Mouse (Mus musculus) gastrocnemius, postnatal 25 days (tissue): Measurements from ENCODE around the gene Grm7. TPM values are rescaled to one million over a fixed set of nuclear protein-coding genes. Genes with fewer than 3 reads are reported as not detected.

ENCODE experiments used
- DNase-seq: peaks from one replicate; pipeline ENCODE4 v3.0.0; 2022
- total RNA-seq, 2 experiments: library from RNA; stranded (reverse); gene quantifications; 1 replicate in 1 of 2; 2 replicates in 1 of 2; pipeline ENCODE4 v1.2.3; 2021

Grm7 gene
- total RNA-seq, 2 experiments from 2014 or later, result 0.08 to 0.11 TPM

DNA sequence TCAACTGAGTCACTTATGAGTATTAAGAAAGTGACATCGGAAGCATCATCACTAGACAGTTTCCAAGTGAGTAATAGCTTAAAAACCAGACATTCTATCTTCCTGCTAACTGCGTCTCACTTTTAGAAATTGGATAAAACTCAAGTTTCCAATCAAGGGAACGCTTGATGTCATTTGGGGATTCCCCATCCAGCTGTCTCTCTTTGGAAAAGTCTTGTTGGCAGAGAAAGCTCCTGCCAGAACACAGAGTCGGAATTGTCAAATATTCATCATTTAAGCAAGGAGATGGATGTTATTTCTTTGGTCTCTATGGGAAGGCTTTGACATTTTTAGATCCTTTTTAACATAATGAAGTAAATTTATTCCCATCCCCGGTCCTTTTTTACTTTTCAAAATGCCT lies 336.6 kb downstream of the Grm7 start:
- DNase-seq, result no peak

DNA sequence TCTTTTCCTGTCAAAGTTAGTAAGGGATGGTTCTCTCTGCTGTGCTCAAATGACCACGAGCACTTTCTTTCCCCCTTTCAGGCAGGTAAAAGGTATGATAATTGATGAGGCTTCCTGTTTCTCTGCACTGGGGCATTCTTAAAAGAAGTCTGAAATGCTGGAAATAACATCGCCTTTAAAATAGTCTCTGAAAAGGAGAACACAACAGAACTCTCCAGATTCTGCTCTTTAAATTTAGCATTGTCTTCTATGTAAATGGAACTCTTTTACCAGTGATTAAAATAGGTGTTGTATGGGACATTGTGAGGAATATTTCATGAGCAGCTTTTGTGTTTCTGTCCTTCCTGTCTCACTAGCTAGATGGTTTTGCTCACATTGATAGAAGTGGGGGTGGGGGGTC lies 393.7 kb downstream of the Grm7 start:
- DNase-seq, result no peak

DNA sequence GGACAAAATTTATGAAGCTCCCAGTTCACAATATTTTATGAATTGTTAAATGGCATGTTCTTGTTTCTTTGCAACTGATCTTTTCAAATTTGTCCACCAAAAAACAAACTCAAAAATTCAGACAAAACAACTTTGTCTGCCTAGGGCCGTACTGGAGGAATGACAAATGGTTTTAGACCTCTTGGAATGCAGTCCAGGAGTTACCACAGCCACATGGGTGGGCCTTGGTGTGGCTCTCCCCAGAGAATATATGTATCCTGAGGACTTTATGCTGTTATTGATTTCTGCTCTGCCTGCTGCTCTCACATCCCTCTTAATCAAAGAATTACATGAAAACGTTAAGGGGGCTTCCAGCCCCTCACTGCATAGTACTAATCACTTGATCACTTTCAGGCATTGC lies 400.5 kb downstream of the Grm7 start:
- DNase-seq, result no peak

DNA sequence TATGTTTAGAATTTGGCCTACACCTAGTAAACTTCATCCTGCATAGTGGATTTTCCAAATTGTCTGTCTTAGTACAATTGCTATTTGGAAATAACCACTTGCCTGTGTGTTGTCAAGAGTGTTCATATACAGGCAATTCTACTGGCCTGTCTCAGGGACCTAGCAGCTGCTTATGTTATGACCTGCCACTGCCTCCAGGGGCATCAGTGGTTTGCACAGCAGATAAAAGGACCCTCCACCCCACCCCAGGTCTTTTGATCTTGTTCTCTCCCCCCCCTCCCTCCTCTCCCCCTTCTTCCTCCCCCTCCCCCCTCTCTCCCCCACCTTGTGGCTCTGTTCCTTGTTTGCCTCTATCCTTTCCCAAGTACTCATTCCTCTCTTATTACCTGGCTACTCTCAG lies 403.9 kb downstream of the Grm7 start:
- no peak for DNase-seq

DNA sequence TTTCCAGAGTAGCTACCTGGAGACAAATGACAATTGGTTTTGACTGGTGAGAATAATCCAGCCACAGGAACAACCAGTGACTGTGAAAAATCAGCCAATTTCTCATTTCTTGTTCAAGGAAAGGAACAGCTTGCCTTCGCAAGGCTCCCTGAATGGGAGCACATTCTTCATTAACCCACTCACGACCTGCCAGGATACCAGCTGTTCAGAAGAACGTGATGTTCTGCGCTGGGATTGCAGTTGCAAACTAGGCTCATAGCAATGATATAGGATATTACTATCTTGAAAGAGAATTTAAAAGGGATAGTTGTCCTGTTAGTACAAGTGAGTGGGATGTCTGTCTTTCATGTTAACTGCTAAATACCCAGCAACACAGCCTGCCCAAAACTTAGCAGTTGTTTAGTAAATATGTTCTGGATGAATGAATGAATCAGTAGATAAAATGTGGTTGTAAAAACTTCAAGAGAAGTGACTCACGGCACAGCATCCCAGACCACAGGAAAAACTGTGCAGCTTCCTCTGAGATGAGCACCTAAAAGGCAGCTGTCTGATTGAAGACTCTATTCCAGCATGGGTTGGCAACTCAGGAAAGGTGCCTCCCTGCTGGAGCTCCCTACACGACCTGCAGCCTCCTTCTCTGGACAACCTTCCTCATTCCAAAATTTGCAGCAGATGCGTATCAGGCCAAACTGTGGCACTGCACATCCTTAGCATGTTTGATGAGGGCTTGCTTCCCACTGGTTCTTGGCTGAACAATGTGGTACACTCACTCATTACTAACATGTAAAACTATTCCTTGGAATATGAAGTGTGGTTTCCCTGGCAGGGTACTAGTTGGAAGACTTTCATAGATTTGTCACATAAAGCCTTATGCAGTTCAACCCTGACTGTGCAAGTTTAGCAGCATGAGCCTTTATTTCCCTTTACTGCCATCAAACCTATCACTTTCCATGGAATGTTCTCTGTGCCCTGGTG lies 408.9 kb downstream of the Grm7 start:
- DNase-seq, result no peak

DNA sequence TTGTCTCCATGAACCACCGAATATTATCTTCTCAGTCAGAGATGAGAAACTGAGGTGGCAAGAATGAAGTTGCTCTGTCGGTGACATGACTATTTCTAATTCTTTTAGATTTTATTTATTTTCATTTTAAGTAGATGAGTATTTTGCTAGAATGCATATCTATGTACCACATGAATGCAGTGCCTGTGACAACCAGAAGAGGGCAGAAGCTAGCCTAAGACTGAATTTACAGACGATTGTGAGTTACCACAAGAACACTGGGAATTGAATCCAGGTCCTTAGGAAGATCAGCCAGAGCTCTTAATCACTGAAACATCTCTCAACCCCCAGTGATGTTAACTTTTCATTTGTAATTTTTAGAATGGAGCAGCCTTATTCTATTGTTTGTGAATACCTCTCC lies 412.4 kb downstream of the Grm7 start:
- DNase-seq, result no peak

DNA sequence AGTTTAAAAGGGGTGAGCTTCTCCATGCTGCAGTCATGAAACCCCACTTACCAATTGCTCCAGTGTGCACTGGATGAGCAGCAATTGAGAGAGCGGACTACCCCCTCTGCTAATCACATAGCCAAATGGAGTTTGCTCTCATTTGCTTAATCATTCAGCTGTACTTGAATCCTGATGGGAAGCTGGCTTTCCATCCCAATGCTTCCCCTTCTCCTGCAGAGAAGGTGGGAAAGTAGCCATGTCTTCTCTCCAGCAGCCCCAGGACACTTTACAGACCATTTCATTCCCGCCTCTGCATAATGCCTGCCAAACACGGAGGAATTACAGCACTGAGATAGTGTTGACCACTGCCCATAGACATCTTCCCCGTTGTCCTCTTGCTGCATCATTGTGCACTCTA lies 414.6 kb downstream of the Grm7 start:
- DNase-seq, result no peak

DNA sequence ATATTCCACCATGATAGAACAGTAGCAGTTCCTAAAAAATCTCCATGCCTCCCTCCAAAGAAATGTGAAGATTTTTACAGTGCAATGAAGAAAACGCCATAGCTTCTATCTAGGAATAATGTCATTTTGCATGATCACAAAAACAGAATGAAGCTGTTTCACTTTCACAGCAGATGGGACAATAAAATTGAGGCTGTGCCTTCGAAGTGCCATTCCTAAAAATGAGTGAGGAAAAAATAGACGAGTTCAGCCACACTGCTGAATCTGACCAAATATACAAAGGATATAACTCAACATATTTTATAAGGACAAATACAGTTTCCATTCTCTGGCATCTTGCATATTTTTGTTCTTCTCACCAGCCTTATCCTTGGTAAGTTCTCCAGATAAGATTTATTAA lies 439.2 kb downstream of the Grm7 start:
- no peak for DNase-seq

DNA sequence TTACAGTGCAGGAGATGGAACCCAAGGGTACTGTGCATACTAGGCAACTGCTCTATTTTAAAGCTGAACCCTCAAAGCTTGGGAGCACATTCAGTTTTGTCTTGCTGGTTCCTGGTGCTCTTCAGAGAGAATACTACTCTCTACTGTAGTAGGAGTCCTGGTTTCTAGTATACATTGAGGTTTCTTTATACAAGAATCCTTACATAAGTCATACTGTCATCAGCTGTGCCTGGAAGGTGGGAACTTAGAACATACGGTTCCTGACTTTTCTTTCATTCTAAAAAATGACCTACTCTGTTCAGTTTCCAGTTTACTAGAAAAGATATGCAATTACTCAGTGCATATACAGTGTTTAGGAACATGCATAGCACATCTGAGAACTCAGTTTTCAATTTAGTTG lies 449.4 kb downstream of the Grm7 start:
- DNase-seq, result no peak

DNA sequence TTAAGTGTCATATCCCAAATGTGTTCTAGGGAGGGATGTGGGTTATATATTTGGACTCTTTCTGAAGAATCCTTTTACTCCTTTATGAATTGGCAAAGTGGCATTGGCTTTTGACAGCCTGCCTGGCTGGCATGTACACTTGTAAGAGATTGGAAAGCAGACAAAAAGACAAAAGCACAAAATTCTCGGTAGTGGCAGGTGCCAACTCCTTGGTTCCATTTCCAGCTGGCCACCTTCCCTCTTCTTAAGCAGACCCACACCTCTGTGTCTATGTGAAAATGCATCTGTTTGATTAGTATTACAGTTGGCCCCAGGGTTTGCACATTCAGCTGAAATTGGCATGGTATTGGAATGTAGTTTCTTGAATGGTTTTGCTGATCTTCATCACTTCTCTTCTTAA lies 460.1 kb downstream of the Grm7 start:
- DNase-seq, result no peak

DNA sequence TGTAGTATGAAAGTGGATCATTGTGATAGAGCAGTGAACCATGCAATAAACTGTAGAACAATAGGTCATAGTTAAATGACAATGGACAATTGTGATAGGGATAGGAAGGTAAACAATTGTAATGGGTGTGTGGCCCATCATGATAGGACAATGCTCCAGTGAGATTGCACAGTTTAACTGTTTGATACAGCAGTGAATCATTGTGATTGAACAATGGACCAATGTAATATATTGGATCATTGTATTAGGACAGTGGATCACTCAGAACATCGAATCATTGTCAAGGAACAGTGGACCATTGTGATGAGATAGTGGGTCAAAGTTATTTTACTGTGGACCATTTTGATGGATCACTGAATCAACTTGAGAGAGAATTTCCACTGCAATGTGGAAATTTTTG lies 515.7 kb downstream of the Grm7 start:
- no peak for DNase-seq

DNA sequence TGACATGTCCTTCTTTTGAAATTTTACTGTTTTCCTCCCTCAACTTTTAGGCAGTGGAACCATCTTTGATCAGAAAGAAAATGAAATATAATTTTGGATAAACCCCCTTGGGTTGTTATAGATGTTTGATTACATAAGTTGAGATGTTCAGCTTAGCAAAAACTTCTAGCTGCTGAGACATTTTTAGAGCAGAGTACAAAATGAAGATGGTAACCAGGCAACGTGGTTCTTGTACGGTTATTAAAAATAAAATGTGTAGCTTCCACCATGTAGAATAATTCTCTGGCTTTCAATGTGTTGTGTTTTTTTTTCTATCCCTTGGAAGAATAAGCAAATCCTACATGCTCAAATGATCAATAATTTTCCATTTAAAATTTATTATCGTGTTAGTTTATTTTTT lies 550.0 kb downstream of the Grm7 start:
- no peak for DNase-seq

DNA sequence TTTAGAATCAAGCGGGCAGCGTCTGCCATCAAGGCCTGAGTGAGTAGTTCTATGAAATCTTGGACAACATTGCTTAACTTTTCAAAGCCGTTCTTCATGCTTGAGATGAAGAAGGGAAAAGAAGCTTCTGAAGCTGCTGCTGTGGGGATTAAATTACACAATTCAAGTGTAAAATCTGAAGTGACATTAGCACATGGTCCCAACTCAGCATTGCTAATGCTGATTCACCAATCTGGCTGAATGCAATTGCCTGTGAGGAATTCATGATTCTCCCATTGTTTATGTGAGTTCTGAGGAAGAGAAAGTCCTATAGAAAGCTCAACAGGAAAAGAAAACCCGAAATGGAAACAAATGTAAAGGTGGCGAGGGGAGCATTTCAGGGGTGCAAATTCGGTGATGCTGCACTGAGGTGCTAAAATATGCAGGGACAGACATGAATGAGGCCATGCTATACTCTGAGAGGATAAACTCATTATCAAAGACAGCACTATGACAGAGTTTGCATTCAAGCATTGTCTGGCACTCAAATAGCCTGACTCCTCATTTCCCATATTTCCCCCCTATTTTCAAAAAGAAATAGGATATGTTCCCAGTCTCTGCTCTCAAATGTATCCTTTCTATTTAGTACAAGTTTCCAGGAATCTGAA lies 575.8 kb downstream of the Grm7 start:
- no peak for DNase-seq

DNA sequence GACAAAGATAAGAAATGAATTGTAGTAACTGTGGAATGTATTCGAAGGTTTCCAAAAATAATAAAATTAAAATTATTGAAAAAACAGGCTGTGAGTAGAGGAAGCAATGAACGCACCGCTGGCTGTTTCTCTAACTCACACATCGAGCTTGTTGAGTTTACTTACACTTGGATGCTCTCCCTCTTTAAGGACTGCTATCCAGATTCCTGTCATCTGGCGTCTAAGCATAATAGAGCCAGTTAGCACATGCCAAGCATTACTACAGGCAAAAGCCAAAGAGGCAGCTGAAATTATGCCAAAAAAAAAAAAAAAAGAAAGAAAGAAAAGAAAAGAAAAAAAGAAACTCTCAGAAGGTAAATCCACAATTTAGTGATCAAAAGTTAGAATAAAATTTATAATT lies 609.8 kb downstream of the Grm7 start:
- no peak for DNase-seq

DNA sequence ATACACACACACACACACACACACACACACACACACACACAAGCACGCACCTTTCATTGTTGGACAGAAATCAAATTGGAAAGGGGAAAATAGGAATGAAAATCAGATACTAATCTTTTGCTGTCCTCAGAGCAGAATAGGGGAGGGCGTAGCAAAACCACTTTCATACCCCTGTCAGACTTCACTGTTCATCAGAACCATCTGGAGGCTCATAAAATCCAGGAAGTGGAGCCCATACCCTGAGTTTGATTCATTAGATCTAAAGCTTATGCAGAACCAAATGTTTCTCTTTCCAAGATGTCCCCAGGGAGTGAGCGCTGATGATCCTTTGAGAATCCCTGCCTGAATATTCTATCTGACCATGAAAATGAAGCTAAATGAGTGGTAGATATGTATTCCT lies 611.6 kb downstream of the Grm7 start:
- no peak for DNase-seq

DNA sequence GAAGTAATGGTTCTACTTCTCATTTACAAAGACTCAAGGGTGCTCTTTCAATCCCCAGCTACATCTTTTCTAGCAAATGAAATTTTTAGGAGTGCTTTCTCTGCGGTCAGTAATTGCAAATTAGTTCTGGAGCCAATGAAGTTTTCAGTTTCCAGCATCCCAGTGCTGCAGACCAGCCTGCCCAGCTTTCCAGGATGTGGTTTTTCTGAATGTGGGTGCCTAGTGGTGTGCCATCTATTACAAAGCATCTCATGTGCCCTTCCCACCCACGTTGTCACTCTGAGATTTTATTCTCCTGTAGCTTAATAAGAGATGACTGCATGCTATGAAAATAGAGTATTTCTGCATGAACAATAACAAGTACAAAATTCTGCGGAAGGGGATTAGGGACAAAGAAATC lies 612.9 kb downstream of the Grm7 start:
- DNase-seq, result no peak

DNA sequence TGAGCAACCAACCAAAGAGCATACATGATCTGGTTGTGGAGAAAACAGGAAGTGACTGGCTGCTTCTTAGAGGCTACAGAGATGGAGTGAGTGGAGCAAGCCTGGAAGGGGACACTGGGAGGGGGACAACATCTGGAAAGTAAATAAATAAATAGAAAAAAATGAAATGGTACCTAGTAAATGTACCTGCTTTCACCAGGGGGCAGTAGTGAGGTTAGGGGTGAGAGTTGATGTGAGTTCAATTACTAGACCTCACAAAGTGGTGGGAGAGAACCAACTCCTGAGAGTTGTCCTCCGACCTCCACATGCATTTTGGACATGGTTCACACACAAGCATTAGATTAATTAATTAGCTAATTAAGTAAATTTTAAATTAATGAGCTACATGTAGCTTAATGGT lies 615.8 kb downstream of the Grm7 start:
- DNase-seq, result no peak

DNA sequence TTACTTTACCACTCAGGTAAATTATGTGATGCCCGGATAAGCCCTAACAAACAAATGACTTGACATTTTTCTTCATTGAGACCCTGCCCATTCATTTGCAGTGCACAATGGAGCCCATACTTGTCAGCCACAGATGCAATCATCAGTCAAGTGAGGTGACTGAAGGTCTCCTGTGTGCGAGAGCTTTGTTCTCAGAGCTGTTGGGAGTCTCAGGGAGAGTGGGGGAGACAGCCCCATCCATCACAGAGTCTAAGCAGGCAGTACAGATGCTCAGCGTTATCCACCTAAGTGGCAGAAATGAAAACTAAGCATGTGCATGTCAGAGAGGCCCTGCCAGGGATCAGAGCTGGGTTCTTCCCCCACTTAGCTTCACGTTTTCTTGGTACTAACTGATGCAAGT lies 631.3 kb downstream of the Grm7 start:
- no peak for DNase-seq

DNA sequence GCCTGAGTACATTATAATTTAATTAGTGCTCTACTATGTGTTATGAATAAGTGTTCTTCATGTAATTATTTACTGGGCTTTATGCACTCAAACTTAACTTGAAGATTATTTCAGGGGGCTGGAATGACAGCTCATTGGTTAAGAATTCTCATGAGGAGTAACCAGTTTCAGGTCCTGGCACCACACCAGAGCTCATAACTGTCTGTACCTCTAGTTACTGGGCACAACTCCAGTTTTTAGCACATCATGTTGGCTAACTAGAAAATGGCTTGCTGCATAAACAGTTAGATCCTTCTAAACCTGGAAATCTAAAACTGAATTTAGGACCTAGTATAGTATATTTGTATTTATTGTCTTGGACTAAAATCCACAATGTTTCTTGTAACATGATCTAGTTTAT lies 633.1 kb downstream of the Grm7 start:
- no peak for DNase-seq

DNA sequence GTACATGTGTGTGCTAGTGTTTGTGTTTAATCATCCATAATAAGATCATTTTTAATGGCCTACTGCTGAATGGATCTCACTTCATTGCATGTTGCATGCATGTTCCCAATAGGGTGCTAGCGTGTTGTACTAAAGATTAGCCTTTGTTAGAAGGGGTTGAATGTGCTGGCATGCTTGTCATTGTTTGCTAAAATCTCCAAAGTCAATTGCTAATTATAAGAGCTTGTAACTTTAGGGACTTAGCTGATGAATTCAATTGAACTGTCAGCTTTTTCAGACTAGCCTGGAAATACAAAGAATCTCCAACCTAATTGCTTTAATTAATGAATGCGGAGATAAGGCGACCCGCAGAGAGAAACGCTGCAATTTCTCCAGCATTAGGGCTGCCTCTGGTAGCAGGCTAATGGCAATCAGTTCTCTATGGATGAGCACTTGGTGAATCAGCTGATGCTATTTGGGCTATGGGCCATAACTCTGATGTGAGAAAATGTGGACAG lies 648.2 kb downstream of the Grm7 start:
- DNase-seq, result no peak

DNA sequence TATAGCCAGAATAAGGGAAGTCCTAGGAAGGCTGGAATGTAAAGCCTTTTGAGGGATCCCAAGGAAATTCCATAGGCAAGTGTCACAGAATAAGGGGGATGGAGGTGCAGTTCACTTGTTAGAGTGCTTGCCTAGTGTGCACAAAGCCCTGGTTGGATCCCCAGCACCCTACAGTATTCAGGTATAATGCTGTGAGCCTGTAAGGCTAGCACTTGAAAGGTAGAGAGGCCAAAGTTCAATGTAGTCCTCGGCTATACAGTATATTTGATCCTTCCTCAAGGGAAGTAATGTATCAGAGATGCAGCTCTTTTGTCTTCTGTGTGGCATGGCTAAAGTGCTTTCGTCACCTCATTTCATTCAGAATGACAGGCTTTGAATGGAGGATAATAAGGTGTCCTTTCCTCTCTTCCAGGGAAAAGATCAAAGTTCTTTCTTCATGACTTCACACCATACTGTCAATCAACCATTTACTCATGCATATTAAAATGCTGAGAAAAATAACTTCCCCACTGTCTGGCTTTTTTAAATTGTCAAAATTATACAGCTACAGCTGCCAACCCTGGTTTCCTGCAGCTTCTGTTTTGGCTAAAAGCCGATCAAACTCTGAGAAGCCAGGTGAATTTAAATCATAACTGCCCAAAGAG lies 658.7 kb downstream of the Grm7 start:
- no peak for DNase-seq

DNA sequence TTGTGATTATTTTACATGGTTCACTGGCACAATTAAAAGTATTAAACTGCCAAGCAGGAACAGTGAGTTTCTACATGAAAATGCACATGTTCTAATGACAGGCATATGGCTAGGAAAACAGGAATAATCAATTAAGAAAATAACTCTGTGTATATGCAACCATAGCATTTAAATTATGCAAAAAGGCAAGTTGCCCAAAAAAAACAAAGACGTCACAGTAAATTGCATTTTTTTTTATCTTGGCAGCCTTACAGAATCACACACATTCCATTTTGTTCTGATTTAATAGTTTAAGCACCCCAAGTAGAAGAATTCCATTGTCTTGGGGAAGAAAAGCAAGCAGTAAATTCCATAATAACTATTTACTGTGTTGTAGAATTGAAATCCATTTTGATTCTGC lies 716.3 kb downstream of the Grm7 start:
- DNase-seq, result no peak

DNA sequence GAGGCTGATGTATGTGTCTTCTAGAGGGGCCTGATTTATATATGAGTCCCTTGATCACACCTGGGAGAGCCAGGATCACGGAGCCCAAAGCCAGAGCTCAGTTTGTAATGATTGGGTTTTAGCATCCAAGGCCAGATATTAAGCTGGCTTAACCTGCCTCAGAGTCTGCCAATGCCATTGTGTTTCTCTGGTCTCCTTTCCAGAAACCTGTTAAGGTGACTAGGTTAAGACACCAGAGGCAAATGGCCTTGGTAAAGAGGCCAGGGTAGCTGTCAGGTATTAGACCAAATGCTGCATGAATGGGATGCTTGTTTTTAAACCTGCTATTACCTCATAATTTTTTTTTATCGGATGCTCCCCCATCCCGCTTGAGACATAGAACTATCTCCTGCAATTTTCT lies 722.7 kb downstream of the Grm7 start:
- no peak for DNase-seq
